Mouse (Mus musculus): ENCODE data around the gene Tgfbr2.
"Not testable (repeated sequence)": the region's sequence is repeated elsewhere in the genome, so short reads cannot be mapped to it uniquely, and the experiment has no call there.

Gene Tgfbr2

DNA sequence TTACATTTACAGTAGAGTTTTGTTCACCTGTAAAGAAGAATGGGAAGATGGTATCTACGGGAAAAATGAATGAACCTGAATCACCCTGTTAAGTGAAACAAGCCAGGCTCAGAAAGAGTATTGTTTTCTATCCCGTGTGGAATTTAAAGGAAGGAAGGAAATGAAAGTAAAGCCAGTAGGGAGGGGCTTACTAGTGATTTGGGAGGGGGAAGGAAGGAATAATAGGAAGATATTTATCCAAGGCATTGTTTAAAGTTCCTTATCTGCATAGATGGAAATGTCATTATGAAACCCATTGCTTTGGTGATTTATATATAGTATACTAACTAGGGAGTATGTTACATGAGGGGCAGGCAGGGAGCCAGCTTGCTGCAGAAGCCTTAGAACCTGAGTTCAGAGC is 66.4 kb downstream of the Tgfbr2 start:
- DNase-seq = no peak

DNA sequence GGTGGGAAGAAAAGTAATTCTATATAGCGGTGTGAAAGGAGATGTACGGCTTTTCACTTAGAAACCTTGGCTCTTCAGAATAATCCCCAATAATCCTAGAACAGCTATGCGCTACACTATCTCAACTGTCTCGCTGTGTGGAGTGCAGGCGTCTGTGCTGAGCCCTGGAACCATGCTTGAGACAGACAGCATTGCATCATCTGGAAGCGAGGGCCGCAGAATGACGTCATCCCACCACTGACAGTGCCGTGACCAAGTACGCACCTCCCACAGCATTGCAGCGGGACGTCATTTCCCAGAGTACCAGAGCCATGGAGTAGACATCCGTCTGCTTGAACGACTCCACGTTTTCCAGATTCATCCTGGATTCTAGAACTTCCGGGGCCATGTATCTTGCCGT is 70.4 kb downstream of the Tgfbr2 start:
- DNase-seq = no peak

DNA sequence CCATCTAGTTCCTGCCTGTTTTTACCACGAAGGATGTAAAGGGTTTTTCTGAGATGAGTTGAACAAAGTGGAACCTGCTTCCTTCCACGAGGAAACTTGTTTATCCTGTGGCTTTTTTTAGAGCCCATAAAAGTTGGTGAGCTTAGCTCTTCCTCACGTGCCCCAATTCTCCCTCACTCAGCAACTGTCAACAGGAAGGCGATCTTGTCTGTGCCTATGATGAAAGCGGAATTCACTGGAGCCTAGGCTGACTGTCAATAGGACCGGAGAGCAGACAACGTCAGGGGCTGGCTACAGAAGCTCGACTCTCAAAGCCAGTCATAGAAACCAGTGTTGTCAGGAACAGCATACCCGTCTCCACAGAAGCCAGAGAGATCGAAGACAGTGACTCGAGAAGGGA is 73.3 kb downstream of the Tgfbr2 start:
- DNase-seq = no peak

DNA sequence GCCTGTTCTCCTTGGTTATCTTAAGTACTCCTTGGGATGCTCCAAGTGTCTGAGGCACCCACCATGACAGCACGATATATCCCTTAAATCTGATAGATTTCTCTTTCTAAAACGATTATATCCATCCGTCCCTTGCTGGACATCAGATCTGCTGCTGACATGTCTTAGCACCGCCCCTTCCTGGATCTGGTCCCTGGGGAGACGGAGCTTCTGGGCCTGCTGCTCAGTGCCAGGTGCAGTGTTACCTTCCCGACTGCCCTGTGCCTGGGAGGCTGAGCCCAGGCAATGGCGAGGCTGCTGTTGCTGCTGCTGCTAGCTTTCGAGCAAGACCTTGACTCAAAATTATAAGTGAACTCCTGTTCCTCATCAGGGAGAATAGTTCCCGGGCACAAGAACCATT is 75.1 kb downstream of the Tgfbr2 start:
- DNase-seq = no peak

DNA sequence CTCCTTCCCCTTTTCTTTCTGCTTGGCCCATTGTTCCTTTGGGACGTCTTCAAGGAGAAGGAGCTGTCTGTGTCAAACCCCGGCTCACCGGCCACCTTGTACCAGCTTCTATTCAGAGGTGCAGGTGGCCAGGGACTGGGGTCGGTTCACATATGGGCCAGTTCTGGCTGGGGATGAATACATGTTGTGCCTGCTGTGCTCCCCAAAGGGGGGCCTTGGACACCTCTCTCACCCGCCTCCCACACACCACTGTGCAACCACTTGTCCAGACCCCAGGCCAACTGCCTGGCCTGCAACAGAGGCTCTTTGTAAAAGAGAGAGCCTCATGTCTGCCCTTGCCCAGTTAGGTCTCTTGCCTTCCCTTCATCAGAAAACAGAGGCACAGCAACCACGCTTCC is 75.6 kb downstream of the Tgfbr2 start:
- DNase-seq = no peak

DNA sequence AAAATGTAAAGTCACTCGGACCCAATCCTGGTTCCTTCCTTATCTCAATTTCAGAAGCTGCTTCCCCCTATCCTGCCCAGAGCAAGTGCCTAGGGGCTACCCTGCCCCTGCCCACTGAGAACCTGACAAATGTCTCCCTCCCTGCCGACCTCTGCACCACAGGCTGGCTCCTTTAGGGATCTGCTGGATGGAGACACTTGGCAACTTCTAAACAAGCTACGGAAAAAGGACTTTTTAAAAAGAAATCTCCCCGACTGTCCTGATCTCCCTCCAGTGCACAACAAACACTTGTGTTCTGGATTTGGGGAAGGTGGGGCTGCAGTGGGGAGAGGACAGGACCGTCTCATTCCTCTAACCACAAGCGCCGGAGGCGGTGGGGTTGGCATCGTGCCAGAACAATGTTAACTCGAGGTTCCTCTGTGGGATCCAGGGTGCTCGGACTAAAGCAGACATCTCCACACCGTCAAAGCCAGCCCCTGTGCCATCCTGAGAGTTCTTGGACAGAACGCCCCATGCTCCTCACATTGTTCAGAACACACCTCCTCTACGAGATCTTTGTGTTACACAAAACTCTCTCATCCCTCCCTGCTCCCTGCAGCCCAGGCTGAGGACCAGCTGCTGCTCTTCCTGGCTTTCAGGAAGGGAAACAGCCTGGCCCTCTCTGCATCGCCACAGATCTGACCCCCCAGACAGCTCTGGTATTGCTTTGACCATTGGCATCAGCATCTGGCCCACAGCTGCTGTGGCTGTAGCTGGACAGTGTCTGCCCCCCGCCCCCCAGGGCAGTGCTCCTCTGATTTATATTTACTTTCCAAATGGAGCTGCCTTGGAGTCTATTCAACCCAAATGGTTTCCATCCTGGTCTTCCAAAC is 76.2 kb downstream of the Tgfbr2 start:
- no peak for DNase-seq

DNA sequence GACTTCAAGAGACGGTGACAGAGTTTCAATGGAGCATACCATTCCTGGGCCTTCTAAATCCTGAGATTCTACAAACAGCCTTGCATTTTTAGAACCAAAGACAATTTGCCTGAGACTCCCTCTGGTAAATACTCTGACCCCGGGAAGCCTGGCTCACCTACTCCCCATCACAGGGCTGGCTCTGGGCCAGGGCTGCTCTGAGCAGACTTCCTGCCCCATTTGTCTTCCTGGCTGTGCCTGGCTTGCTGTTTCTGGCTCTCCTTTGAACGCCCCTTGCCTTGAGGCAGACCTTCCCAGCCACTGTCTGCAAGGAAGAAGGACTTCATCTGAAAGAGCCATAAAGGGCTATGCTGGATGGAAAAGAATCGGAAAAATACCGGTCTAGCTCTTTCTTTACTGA is 83.2 kb downstream of the Tgfbr2 start:
- no peak for DNase-seq

DNA sequence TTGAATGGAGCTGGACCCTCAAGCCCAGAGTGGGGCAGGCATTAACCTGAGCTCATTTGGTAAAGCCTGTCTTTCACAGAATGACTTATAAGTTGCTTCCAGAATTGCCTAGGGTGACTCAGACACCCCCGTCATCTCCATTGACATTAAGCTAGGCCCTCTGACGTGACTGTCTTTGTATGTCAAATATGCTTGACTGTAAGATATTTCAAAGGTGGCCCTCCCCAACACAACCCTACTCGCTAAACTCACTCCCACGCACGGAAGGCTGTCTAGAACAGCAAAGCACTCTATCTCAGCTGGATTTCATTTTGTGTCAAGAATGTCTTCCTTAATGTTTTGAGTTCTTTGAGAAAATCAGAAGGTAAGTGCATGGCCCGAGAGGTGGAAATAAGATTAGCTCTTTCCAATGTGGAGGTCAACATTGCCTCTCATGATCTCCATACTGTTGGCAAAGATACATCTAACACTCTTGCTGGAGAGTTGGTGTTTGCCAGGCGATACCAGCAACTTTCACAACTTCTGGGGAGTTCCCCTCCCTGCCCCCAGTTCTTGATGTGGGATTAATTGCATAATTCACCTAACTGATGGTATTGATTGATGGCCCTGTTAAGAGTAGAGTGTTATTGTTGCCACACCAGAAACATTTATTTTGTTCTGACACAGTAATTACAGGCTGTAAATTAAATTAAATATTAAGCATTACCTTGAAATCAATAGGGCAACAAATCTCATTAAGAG is 83.9 kb downstream of the Tgfbr2 start:
- no peak for DNase-seq

DNA sequence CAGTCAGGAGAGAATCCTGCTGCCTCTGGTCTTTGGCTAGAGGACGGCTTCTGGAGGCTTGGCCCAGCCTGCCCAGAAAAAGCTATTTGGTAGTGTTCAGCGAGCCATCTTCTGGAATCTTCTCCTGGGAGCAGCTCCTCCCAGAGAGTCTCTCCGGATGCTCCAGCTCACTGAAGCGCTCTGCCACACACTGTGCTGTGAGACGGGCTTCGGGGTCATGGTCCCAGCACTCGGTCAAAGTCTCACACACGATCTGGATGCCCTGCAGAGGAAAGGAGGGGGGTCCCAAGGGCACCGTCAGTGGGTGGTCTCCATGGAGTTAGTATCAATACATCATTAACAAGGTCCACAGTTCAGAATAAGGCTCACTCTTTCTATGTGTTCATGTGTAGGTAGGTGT is 84.9 kb downstream of the Tgfbr2 start:
- DNase-seq = no peak

DNA sequence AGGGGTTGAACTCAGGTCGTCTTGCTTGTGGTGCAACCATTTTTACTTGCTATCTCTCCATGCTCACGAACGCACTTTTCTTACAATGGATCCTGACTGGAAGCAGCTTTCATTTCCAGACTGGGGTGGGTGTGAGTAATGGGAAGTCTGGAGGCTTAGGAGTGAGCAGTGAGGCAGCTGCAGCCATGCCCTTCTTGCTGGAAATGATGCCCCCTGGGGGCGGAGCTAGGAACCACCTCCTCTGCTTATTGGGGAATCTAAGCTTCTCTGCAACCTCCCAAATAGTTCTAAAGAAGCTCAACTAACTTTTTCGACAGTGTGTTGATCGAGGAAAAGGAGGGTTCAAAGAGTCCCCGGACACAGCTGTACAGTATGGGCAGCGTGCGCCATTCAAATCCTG is 86.2 kb downstream of the Tgfbr2 start:
- DNase-seq = no peak

DNA sequence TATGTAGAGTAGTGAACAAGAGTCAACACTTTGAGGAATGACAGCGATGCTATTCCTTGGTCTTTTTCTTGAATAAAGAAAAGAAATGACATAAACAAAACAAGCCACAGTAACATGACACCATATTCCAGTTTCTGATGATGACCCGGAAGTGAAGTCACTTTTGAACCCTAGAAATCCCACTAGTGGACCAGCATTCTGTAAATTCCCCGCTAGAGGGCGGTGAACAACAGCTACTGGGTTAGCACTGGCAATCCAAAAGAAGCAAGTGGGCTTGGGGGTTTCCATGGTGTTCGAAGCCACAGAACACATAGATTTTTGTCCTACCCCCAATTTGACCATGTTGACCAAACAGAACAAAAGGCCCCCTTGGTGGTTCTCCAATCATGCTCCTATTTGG is 87.3 kb downstream of the Tgfbr2 start:
- DNase-seq = no peak

DNA sequence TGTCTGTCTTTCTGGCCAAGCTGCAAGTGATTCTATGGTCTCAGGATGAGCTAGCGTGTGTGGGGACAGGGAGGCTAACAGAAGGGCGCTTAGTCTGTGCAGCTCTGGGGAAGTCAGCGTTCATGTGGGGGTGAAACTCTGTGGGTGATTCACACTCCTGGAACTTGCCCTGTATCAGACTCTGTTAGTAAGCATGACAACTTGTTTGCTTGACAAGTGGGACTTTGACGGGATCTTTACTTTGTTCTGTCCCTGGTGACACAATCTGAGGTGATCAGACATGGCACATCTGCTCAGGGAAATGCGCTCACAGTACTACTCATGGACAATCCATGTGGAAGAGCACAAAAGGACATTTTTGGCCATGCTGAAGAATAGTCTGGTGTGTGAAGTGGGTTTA is 87.9 kb downstream of the Tgfbr2 start:
- no peak for DNase-seq

DNA sequence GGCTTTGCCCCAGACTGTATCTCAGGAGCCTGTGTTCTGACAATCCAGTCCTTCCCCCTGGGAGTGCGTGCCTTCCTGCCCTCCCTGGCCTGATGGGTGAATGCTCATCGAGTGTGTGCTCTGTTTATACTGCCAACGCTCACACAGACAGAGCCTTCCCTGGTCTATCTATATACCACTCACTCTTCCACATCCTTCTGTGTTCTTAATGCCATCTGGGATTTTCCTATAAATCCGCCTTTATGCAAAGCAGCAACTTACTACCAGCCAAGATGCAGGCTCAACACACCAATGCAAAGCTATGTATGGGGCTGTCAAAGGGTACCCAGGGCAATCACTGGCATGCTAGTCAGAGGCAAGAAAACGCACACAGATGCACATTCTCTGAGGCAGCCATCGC is 89.2 kb downstream of the Tgfbr2 start:
- DNase-seq = no peak

DNA sequence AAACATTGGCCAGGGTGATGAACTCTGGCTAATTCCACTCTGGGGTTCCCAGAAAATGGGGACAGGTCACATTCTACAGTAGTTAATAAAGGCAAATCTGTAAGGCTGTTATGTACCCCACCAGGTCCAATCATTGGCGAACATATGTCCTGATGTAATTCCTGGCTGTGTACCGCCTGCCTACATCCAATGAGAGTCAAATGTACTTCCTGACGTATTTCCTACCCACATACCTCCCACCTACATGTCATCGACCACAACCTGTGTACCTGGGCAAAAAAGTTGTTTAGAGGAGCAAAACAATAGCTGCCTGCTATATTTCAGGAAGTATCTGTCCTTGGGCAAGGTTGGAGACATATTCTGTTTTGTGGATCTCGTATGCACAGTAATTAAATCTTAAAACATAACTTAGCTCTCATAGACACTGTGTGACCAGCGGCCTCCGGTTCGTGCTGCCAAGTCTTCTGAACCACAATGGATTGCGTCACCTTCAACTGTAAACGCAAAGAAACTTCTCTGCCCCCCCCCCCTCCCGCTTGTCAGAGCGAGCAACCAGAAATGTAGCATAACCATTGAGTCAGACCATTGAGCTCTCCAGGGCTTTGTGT is 90.7 kb downstream of the Tgfbr2 start:
- no peak for DNase-seq

DNA sequence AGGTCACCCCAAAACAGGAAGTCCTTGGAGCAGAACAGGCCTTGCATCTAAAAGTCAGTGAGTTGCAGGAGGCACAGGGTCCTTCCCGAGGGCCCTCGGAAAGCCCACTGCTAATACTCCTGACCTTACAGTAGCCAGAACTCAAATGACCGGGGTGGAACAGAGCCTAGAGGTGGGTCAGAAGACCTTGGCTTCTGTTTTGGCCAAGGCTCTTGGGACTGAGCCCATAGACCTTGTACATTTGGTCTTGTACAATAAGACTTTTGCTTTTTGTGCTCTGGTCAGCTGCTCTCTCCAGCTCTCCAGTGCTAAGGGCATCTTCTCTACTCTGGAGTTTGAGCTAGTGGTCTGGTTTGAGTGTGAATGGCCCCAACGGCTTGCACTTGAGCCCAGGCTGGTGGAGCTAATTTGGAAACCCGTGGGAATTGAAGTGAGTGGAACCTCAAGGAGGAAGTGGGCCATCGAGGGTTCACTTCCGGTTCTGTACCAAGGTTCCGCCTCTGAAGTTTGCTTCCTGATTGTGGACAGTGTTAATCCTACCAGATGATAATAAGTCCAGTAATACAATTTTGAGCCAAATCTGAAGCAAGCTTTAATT is 91.3 kb downstream of the Tgfbr2 start:
- no peak for DNase-seq

DNA sequence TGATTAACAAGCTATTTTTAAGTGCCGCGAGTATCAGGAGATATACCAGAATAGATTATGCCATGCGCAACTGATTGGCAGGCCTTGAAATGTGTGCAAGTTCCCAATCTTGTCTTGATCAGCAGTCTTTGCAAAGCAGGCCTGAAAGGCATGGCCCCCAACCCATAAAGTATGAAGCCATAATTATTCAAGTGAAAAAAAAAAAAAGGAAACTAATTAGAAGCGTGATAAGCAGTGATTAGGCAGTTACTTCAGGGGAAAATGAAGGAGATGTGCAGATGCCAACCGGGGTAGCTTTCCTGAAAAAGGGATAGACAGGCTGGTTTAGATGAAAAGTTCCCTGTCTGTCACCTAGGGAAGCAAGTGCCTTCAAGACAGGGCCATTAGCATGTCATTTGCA is 91.9 kb downstream of the Tgfbr2 start:
- no peak for DNase-seq

DNA sequence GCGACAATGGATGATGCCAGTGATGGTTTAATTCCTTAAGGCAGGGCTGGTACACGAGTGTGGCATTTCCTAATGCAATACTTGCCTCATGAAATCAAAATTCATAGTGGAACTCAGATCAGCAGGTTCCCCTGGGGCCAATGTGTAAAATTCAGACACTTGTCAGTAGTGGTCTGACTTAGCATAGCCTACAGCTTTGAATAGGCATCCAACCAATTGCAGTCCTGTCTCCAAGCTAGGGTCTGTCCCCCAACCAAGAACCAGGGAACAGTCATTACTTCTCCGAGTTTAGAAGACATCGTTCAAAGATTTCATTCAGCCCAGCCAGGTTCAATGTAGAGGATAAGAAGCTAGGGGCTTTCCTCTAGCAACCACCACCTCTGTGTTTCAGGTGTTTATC is 93.4 kb downstream of the Tgfbr2 start:
- no peak for DNase-seq

DNA sequence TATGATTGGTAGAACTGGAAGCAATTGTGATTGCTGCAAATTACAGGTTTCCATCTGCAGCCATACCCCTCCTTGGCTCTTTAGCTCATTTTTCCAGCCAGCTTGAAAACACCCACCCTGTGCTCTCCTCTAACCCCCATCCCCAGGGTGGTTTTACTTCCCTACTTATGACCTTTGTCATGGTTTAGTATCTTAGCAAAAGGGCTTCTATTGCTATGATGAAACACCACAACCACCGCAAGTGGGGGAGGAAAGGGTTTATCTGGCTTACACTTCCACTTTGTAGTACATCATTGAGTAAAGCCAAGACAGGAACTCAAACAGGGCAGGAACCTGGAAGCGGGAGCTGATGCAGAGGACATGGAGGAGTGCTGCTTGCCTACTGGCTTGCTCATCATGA is 97.7 kb downstream of the Tgfbr2 start:
- no peak for DNase-seq

DNA sequence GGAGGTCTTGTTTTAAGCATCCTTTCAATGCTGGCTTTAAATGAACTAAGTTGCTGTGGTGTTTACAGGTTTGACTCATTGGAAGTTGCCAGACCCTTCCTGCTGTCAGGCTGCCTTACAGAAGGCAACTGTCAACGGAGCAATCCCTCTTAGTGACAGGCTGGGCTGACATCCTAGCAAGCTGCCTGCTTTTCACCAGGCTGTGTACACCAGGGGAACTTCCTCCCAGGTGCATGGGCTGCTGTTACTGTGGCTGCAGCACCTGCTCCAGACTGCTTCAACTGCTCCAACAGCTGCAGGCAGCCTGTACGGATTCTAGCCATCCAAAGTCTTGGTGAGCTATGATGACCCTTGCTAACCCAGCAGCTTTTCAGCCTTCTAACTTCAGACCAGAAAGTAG is 98.2 kb downstream of the Tgfbr2 start:
- DNase-seq = no peak

DNA sequence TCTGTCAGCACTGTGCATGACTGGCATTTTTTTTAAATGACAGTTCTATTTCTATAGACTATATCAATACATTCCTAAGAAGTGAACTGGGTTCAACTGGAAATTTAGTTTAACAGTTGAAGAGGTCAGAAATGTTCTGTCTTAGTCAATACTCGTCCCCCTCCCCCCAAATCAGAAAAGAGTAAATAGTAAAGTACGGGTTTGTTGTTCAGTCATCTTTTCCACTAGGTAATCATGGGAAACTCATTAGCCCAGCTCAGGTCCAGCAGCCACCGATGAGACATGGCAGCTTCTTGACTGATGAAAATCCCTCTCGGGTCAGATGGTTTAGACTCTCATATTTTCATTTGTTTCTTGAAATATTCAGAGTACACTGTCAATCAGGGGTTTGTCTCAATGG is 99.0 kb downstream of the Tgfbr2 start:
- no peak for DNase-seq

DNA sequence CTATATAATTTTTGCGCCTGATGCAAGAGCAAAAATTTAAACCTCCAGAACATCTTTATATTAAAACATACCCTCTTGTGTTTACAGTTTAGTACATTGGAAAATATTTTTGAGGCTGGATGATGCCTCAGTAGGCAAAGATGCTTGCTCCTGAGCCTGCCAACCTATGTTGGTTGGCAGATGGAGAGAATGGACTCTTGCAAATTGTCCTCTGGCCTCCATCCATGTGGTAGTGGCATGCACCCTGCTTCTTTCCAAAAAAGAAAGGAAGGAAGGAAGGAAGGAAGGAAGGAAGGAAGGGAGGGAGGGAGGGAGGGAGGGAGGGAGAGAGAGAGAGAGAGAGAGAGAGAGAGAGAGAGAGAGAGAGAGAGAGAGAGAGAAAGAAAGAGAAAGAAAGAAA is 103.6 kb downstream of the Tgfbr2 start:
- DNase-seq = not testable (repeated sequence)

DNA sequence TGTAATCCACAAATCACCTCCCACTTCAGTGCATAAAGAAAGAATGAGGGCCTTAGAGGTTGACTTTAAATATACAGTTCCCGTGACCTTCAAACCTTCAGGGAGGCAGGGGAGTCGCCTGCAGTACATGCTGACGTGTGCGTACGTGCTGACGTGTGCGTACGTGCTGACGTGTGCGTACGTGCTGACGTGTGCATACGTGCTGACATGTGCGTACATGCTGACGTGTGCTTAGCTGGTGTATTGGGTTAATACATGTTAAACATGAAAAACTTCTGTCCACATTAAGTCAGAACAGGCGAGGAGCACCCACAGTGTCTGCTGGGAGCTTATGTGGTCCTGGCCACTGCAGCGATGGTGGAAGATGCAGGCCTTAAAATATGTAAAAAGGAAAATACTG is 110.4 kb downstream of the Tgfbr2 start:
- DNase-seq = no peak

DNA sequence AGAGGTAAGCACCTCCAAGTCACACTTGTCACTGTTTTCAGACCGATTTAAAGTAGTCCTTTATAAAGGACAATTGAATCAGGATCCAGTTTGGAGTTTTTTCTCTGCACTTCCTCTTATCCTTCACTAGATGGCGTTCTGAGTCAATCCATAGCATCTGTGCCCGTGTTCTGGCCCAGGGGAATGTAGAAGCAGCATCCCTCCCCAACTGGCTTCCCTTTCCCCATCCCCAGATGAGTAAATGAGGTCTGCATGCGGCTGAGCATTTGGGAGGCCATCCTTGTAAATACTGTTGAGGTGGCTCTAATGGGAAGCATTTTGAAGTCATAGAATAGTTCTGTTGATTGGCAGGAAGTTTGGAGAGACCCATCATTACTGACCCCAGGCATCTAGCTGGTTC is 114.5 kb downstream of the Tgfbr2 start:
- DNase-seq = no peak

DNA sequence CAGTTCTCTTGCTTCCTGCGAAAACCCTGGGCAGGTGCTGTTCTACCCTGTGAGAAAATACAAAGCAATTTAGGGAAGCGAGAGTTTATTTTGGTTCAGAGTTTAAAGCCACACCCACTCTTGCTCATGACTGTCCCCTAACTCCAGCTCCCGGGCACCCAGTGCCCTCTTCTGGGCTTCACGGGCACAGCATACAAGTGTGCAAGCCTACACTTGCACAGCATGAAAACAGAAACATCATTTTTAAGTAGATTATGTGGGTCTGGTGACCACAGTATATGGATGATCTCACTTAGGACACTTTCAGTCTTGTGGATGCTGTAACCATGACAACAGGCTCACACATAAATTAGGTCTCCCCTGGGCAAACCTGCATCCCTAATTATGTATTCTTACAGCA is 116.0 kb downstream of the Tgfbr2 start:
- no peak for DNase-seq
